Mouse (Mus musculus) megakaryocyte, embryonic 14.5 days (primary cell): ENCODE data around the gene Acyp2.

Source experiments
- FLI1 ChIP-seq: IDR thresholded peaks from 2 replicates; pipeline ENCODE4 v1.6.1; 2012; ENCODE audit warnings: low read length, inconsistent platforms, mixed read lengths
- GATA1 ChIP-seq: IDR thresholded peaks from 3 replicates; pipeline ENCODE4 v1.6.1; 2012; ENCODE audit warnings: mixed read lengths, low read length, inconsistent platforms, borderline replicate concordance

DNA sequence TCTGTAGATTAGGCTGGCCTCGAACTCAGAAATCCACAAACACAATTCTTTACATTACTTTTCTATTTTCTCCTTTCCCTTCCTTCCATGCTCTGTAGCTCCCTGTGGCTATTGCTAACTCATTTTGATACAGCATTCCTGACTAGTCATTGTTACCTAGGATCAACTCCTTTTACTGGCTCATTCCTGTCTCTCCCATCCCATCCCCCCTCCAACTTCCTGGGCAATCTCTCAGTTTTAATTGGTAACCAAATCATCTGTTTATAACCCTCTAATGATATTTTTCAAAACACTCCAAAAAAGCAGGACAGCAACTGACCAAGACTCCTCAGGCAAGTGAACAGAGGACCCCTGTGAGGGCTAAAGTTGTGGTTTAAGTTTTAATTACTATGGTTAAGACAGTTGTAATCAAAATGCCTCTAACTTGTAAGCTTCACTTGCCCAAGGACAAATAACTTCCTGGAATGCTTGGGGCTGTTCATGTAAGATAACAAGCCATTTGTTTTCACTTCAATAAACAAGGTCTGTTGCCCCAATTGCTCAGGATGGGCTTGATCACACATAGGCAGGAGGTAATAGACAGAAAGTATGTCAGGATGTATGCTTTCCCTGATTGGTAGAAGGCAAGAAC lies 35.4 kb downstream of the Acyp2 start:
- no peak for TF ChIP-seq GATA1
- no peak for TF ChIP-seq FLI1
